Mouse (Mus musculus) macrophage (primary cell): ENCODE data around the gene Tle3. TPM values are rescaled to one million over a fixed set of nuclear protein-coding genes. Genes with fewer than 3 reads are reported as not detected.

Experiments used
- H3K27ac ChIP-seq: fragments of 350-480 bp; formaldehyde crosslinking; 2 replicates; pipeline ENCODE4 v1.9.0; 2021
- H3K36me3 ChIP-seq: fragments of 350-480 bp; formaldehyde crosslinking; 2 replicates; pipeline ENCODE4 v1.9.0; 2021; ENCODE audit errors: inconsistent target
- H3K4me3 ChIP-seq: fragments of 350-480 bp; formaldehyde crosslinking; 2 replicates; pipeline ENCODE4 v1.9.0; 2021; ENCODE audit errors: inconsistent target
- H3K79me2 ChIP-seq: fragments of 350-480 bp; formaldehyde crosslinking; 2 replicates; pipeline ENCODE4 v1.9.0; 2021; ENCODE audit errors: inconsistent target
- WGBS: methylation state at CpG from one replicate; pipeline ENCODE4 v1.1.7; 2026; ENCODE audit warnings: inconsistent platforms; ENCODE audit not compliant: missing documents; 5-methylcytosine and 5-hydroxymethylcytosine counted together
- polyA plus RNA-seq: library from polyadenylated mRNA; stranded (reverse); fragments of 250-400 nt; gene quantifications from 3 replicates; pipeline ENCODE4 v1.2.4, GENCODE M21; 2018; ENCODE audit warnings: inconsistent platforms

Tle3 gene
- polyA plus RNA-seq, 1 experiment from 2014 or later, result 59.0 TPM

DNA sequence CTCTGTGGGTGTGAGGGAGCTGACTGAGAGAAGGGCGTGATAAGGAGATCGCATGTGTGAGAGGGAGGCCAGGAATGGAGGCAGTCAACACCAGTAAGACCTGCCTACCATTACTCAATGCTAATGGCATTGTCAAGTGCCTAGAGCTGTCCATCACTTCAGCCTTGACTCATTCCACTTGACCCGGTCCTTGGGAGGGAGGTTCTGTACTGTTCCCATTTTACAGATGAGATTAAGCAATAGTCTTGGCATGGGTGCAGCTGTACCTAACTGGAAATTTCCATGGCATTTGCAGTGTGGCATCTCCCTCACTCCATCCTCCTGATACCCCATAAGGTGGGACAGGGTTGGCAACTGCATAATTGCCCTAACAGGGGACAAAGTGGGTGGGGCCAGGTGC is 95.3 kb downstream of the Tle3 start:
- Histone ChIP-seq H3K79me2 (no peaks in the 10 kb centered on the region), H3K36me3 (no peaks in the 10 kb centered on the region), H3K4me3 (no peak overlapping the region), H3K27ac (no peak overlapping the region)
- WGBS, result 98% methylated on average over 3 of the region's 3 CpGs
